Mouse (Mus musculus): ENCODE measurements around the gene Uckl1.

The Uckl1 gene

DNA sequence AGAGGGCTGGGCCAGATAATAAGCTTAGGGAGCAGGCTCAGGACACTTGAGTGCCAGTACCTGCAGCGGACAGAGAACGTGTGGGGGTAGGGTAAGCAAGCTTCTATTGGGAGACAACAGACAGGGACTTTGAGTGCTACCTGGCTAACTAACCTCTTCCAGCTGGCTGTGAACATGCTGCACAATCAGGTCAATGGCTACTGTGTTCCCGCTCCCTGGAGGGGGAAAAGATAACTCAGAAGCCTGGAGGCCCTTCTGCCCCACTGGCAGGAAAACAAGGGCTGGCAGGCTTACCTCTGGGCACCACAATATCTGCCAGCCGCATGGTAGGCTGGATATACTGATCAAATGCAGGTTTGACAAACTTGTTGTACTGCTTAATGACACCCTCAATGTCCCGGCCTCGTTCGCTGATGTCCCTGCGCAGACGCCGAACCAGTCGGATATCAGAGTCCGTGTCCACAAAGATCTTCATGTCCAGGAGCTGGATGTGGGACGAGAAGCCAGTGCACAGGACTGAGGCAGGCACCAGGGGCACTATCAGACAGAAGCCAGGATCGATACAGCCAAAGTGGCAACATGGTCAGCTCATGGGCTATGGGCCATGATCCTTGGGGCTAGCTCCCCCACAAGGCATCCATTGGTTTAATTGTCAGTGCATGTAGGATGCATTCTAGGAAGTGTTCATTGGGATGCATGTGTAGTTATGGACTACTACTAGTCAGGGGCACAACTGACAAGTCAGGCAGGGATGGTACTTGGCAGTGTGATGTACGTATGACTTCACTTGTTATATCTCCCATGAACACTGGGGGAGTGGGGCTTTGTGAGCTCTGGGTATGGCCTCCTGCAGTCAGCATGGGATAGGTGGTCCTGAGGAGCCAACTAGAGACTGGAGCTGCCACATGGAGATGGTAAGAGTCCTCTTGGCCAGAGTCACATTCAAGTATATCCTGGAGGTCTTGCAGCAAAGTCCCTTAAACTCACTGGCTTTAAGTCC, 11.5 kb downstream of the Uckl1 start:
- DNase-seq (ENCODE audit: low spot score), result no peak

DNA sequence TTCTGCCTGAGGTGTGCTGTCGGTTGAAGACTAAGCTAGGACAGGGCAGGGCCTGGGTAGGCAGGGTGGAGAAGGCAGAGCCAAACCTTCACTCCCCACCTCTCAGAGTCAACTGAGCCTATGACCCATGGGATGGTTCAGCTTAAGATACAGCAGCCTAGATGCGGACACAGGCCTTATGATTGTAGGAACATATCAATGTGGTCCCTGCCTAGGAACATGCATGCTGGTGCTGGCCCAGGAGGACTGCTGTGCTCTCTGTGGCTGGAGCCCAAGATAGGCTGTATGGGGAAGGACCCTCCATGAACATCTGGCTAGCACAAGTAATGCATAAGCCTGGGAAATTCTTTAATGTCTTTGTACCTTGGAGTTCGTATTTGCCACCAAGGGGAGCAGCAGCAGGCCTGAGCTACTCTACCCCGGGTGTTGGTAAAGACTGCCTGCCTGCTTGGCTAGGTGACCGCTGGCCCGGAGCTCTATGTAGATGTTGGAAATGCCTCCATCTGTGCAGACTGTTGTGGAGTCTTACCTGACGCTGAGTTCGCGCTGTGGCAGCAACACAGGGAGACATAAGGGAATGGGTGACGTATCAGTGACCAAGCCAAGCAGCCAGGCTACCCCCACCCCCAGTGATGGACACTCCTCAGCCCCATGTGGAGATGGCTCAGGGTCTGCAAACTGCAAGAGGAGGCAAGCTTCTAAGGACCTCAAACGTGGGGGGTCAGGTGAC, 12.6 kb downstream of the Uckl1 start:
- no peak for DNase-seq (ENCODE audit: low spot score)

DNA sequence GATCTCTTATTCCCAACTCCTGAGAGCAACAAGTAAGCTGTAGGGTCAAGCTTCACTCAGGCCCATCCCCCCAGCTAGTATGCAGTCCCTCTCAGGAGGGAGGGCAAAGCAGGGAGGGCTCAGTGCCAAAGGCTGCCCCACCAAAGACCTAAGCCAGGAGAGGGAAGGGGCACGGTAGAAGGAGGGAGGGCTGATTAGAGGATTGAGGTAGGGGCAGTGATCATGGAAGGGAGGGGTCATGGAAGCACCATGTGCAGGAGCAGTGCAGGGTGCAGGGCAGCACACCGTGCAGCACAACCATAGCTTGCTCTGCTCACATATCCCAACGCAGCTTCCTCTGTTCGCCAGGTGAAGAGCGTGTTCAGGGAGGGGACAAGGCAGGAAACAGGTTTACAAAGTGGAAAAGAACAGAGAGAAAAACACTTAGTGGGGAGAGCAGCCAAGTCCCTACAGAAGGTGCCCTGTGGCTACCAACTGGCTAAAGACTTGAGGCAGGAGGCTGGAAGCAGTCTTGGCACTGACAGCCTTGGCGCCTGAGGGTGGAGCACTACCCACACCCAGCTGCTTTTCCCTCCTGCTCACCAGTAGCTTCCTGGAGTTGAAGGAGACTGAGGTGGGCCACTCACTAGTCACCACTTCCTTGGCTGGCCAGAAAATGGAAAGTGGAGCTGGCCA, 13.6 kb downstream of the Uckl1 start:
- DNase-seq (ENCODE audit: low spot score), result no peak

- DNase-seq (ENCODE audit: low spot score), result no peak
These were observed 14.3 kb downstream of the Uckl1 start for GRCm38 (mm10) chr2:181570375-181570774.

- no peak for DNase-seq (ENCODE audit: low spot score)
These were observed 14.8 kb downstream of the Uckl1 start for GRCm38 (mm10) chr2:181569856-181570255.

DNA sequence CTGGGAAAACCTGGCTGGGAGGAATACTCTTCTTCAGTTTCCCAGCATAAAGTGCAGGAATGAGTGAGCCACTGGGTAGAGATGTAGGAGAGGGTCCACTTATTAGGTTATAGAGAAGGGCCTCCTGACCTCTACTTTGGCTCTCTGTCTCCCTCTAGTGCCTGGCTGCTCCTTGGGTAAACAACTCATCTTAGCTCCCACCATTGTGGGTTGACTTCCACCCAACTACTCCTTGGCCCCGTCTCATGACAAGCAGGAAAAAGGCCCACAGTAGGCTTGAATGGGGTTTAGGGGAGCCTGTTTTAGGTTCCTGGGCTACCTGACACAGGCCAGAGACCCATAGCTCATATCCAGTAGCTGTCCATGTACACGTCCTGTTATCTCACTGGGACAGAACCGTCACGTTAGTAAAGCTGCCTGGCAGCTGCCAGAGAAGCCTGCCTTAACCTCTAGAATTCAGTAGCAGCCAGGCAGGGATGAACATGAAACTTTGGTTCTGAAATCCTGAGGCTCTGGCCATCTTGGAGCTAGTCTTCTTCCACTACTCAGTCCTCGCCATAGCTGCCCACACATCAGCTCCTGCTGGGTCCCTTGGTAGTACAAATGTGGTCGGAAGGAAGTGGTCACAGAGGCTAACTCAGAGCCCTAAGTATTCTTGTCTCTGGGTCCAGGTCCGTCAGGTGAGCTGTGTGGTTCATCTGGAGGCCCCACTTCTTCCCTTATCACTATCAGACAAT, 16.3 kb downstream of the Uckl1 start:
- DNase-seq (ENCODE audit: low spot score), result peak; percentile 43

- no peak for DNase-seq (ENCODE audit: low spot score)
These were observed 17.4 kb downstream of the Uckl1 start for GRCm38 (mm10) chr2:181567338-181567737.

- no peak for DNase-seq (ENCODE audit: low spot score)
These were observed 30.9 kb downstream of the Uckl1 start for GRCm38 (mm10) chr2:181553772-181554171.

- DNase-seq (ENCODE audit: low spot score), result no peak
These were observed 34.5 kb downstream of the Uckl1 start for GRCm38 (mm10) chr2:181550233-181550632.

GRCm38 (mm10) chr2:181548682-181549081, 36.0 kb downstream of the Uckl1 start:
- DNase-seq (ENCODE audit: low spot score), result no peak

- DNase-seq (ENCODE audit: low spot score), result no peak
These were observed 36.5 kb downstream of the Uckl1 start for GRCm38 (mm10) chr2:181548227-181548626.

DNA sequence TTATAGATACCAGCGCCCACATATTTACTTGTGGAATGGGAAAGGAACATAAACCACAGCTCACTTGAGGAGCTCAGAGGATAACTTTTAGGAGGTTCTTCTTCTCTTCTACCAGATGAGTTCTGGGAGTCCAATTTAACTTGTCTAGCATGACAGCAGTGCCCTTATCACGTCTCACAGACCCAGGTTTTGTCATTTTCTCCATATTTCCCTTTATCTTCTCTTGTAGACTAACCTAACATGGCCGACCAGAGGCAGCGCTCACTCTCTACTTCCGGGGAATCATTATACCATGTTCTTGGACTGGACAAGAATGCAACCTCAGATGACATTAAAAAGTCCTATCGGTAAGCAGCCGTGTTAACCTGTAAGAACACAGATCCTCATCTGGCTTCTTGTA, 38.5 kb downstream of the Uckl1 start:
- DNase-seq (ENCODE audit: low spot score), result no peak

- no peak for DNase-seq (ENCODE audit: low spot score)
These were observed 42.8 kb downstream of the Uckl1 start for GRCm38 (mm10) chr2:181541761-181542380.

GRCm38 (mm10) chr2:181537444-181538047, 47.1 kb downstream of the Uckl1 start:
- DNase-seq (ENCODE audit: low spot score), result no peak

GRCm38 (mm10) chr2:181536410-181536809, 48.3 kb downstream of the Uckl1 start:
- DNase-seq (ENCODE audit: low spot score), result no peak

GRCm38 (mm10) chr2:181532589-181532988, 52.1 kb downstream of the Uckl1 start:
- no peak for DNase-seq (ENCODE audit: low spot score)

GRCm38 (mm10) chr2:181529076-181529475, 55.6 kb downstream of the Uckl1 start:
- DNase-seq (ENCODE audit: low spot score), result no peak

DNA sequence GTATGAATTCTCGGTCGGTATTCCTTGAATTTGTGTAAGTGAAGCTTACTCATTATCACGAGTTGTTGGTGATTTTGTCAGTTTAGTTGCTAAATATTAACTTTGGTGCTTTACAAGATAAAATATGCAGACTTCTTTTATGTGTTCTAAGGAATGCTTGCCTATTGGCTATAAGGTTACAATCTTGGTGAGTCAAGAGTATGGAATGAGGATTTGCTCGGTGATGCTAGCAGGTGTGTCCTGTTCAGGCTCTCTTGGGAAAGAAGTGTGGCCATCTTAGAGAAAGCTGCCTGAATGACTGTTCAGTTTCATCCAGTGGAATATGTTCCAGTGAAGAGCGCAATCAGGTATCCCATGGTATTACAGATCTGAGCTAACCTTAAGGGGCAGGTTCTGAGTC, 59.2 kb downstream of the Uckl1 start:
- no peak for DNase-seq (ENCODE audit: low spot score)

DNA sequence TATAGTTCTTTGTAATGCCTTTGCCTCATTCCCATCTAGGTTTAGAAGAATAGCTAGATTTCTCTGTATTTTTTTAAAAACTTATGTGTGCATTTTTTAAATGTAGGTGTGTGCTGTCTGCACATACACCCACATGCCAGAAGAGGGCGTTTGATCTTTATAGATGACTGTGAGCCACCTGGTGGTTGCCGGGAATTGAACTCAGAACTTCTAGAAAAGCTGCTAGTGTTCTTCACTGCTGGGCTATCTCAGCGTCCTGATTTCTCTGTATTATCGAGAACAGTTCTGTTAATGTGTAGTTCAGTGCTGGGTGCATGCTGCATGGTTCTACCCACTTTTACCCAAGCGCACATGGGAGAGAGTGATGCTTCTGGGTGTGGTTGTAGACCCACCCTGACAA, 61.9 kb downstream of the Uckl1 start:
- DNase-seq (ENCODE audit: low spot score), result no peak

GRCm38 (mm10) chr2:181521491-181521890, 63.2 kb downstream of the Uckl1 start:
- DNase-seq (ENCODE audit: low spot score), result no peak

DNA sequence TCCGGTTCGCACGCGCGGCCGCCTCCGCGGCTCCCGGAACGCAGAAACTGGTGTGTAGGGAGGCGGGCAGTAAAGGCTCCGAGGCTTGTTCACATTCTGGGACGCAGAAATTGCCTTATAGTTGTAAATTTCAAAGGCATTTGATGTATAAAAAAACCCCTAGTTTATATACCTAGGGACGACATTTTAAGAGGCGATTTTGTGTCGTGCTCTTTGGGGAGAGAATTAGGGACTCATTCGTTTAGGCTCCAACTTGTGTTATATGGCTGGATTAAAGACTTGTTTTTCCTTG, 63.8 kb downstream of the Uckl1 start:
- DNase-seq (ENCODE audit: low spot score), result no peak

All from ovary, postnatal 14 days (tissue).